Mouse (Mus musculus): ENCODE measurements around the gene Safb2. TPM values are rescaled to one million over a fixed set of nuclear protein-coding genes. Genes with fewer than 3 reads are reported as not detected.

Safb2 gene
- total RNA-seq, 2 experiments from 2014 or later = 86.3 to 97.5 TPM

Other genes starting within 250 kb of the Safb2 start
- 100 to 1,000 TPM; 667 to 674 TPM for gene Ptprs, start 108.1 kb downstream of the Safb2 start, total RNA-seq (2021)
- gene Znrf4, start 72.2 kb downstream of the Safb2 start, total RNA-seq (2021) = not detected
- 1 to 10 TPM in 1 of 2 experiments, under 1 TPM in 1; 0.54 to 1.3 TPM for gene Gm20219, start 30.2 kb downstream of the Safb2 start, total RNA-seq (2021)
- gene Safb, start 240 bp upstream of the Safb2 start, total RNA-seq (2021) = 100 to 1,000 TPM; 126 to 141 TPM
- 100 to 1,000 TPM; 169 to 171 TPM for gene 2410015M20Rik, start 25.2 kb upstream of the Safb2 start, total RNA-seq (2021)
- gene Rpl36, start 28.8 kb upstream of the Safb2 start, total RNA-seq (2021) = 100 to 1,000 TPM; 430 to 448 TPM
- gene Lonp1, start 42.3 kb upstream of the Safb2 start, total RNA-seq (2021) = 10 to 100 TPM; 64.9 TPM
- under 1 TPM; 0.41 to 0.73 TPM for gene Catsperd, start 43.6 kb upstream of the Safb2 start, total RNA-seq (2021)
- 10 to 100 TPM; 88.4 to 97.2 TPM for gene Ranbp3, start 88.7 kb upstream of the Safb2 start, total RNA-seq (2021)
- 100 to 1,000 TPM; 205 to 222 TPM for gene Ndufa11, start 133.2 kb upstream of the Safb2 start, total RNA-seq (2021)
- gene Vmac, start 133.4 kb upstream of the Safb2 start, total RNA-seq (2021) = 1 to 10 TPM; 8.8 TPM
- 1 to 10 TPM; 1.8 to 2.4 TPM for gene Nrtn, start 172.9 kb upstream of the Safb2 start, total RNA-seq (2021)
- gene Dus3l, start 180.2 kb upstream of the Safb2 start, total RNA-seq (2021) = 10 to 100 TPM; 75.4 to 76.4 TPM
- gene Prr22, start 185.7 kb upstream of the Safb2 start, total RNA-seq (2021) = 1 to 10 TPM in 1 of 2 experiments, under 1 TPM in 1; 0.49 to 1.4 TPM
- 1 to 10 TPM; 1.4 to 2.3 TPM for gene Rfx2, start 246.4 kb upstream of the Safb2 start, total RNA-seq (2021)